Comparison of ENCODE assay signal across 19 mouse cellular contexts in the genomic region with DNA sequence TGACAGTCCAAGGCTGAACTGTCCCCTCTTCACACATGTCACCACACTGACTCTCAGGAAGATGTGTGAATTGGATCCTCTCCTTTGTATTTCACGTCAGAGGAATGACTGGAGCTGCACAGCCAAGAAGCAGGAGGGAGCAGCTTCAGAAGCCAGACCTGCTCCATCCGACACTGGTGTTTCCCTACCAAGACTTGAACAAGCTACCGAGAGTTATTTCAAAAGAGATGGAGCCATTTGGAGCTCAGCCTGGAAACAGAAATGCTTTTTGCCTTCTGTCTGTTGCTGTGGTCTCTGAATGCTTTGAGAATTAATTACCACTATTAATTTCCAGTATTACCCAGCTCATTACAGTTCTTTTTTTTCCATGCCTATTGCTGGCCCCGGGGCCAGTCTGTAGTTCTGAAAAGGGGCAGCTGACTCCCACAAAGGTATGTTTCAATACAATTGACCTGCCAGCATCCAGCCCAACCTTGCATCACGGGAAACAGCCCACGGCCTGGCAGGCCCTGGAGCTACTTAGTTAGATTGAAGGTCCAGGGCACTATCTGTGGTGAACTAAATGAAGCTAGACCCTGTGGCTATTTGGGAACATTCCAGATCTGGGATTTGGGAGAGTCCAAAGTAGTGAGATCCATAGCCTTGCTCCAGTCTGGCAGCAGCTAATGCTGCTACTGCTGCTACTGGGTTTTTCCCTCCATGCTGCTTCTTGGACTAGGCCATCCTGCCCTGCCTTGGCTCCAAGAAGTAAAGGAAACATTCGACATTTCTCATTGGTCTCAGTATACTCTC.
DNase-seq lines count a peak whose midpoint lies in the region; ATAC-seq lines count a peak whose summit lies in the region.
"Had no signal": no experiment of that assay in that cellular context is flagged by ENCODE, and none has a peak within 500 bp of the region (broad histone marks: within the 10 kb centered on the region; RNA-seq: fewer than 3 reads in every experiment).

No protein-coding gene starts in this region.

- peaks cover 11% of the 10 kb centered on the region for H3K27me3 ChIP-seq in megakaryocyte, embryonic 14.5 days (replicated peaks)
- H3K27me3 ChIP-seq: embryonic facial prominence, embryonic 13.5 days; heart, embryonic 13.5 days; intestine, embryonic 15.5 days; Patski had no signal

- intact Hi-C loops in heart, postnatal 10 days (cut with DNase I), result no loop called here
- intact Hi-C loops in left cerebral cortex, postnatal 10 days (cut with DNase I), result no loop called here

- 0 out of 2 replicates have a peak, but pooled peaks cover 3% of the 10 kb centered on the region for H3K9me3 ChIP-seq in megakaryocyte, embryonic 14.5 days
- H3K9me3 ChIP-seq: embryonic facial prominence, embryonic 13.5 days; heart, embryonic 13.5 days; intestine, embryonic 15.5 days had no signal

- no peak for ATAC-seq in megakaryocyte, adult 5-6 weeks (ENCODE audit: poor library complexity, severe bottlenecking)
- ATAC-seq: activated CD4-positive, CD25-positive, alpha-beta regulatory T cell, adult 4 months; intestine, embryonic 15.5 days; Patski had no signal

- peak; percentile 47 to 56 for DNase-seq in cerebellum, postnatal 14 days
- no peak for DNase-seq in cerebellum, adult 11-12 months
- peak; percentile 78 for DNase-seq in heart, adult 11 months
- DNase-seq in heart, postnatal 10 days, result no peak
- DNase-seq in left cerebral cortex, postnatal 10 days (ENCODE audit: extremely low spot score in 1 of 2, low spot score in 2 of 2), result no peak
- DNase-seq: adrenal gland, postnatal 14 days; cerebellum, adult 2 months; cerebellum, postnatal 36 days; gastrocnemius, adult 2 months; gastrocnemius, postnatal 25 days; heart, postnatal 4 days; kidney, adult 18-20 months had no signal

- H3K4me3 ChIP-seq in megakaryocyte, embryonic 14.5 days (replicated peaks), result peak overlapping the region; percentile 5
- H3K4me3 ChIP-seq: embryonic facial prominence, embryonic 13.5 days; gastrocnemius, adult 2 months; heart, embryonic 13.5 days; intestine, embryonic 15.5 days had no signal

- no peaks in the 10 kb centered on the region for H3K36me3 ChIP-seq in megakaryocyte, embryonic 14.5 days (replicated peaks; ENCODE audit: low read length)
- H3K36me3 ChIP-seq: embryonic facial prominence, embryonic 13.5 days; heart, embryonic 13.5 days; intestine, embryonic 15.5 days had no signal

- H3K4me1 ChIP-seq in megakaryocyte, embryonic 14.5 days, result peaks cover 4% of the 10 kb centered on the region; the same call in 1 of the 2 replicates
- H3K4me1 ChIP-seq: embryonic facial prominence, embryonic 13.5 days; heart, embryonic 13.5 days; intestine, embryonic 15.5 days had no signal

Comparison
In these comparisons a context has a peak if more than half of its experiments do, and no peak if none do; other contexts are left out.
1. DNase-seq: peak in cerebellum, postnatal 14 days (2 of 2) and heart, adult 11 months (single experiment); none in cerebellum, adult 11-12 months (single experiment), heart, postnatal 10 days (0 of 2) and left cerebral cortex, postnatal 10 days (0 of 2).